Mouse (Mus musculus) left cerebral cortex, postnatal 36 days (tissue): ENCODE results near the gene Mccc1. TPM values are rescaled to one million over a fixed set of nuclear protein-coding genes. Genes with fewer than 3 reads are reported as not detected.

Experiments used
- DNase-seq, 2 experiments: peaks; one replicate each; pipeline ENCODE4 v3.0.0; 2021 to 2022; ENCODE audit warnings: low spot score in 2 of 2, mixed read lengths in 1 of 2
- intact Hi-C: fragments of 180-260 bp; cut with DNase I; formaldehyde crosslinking; loops from one replicate; pipeline ENCODE4 v1.15.1; 2025
- total RNA-seq, 2 experiments: library from RNA; stranded (reverse); gene quantifications; 2 replicates each; pipeline ENCODE4 v1.2.3; 2021

Gene Mccc1
- total RNA-seq, 2 experiments from 2014 or later, result 26.8 to 46.7 TPM

GRCm38 (mm10) chr3:35967366-35967921, 33.0 kb downstream of the Mccc1 start:
- intact Hi-C loops, result no loop called here
- DNase-seq, result no peak

GRCm38 (mm10) chr3:35966493-35966892, 34.0 kb downstream of the Mccc1 start:
- DNase-seq, result no peak

GRCm38 (mm10) chr3:35964928-35965327, 35.5 kb downstream of the Mccc1 start:
- intact Hi-C loops, result no loop called here

More at GRCm38 (mm10) chr3:35966493-35966892, 34.0 kb downstream of the Mccc1 start:
- intact Hi-C loops, result no loop called here

GRCm38 (mm10) chr3:35963921-35964320, 36.6 kb downstream of the Mccc1 start:
- DNase-seq, result no peak
- intact Hi-C loops, result no loop called here

More at GRCm38 (mm10) chr3:35964928-35965327, 35.5 kb downstream of the Mccc1 start:
- no peak for DNase-seq

GRCm38 (mm10) chr3:35963401-35963800, 37.1 kb downstream of the Mccc1 start:
- no peak for DNase-seq
- intact Hi-C loops, result no loop called here

GRCm38 (mm10) chr3:35962967-35963366, 37.5 kb downstream of the Mccc1 start:
- intact Hi-C loops, result no loop called here
- no peak for DNase-seq

- intact Hi-C loops, result no loop called here
Observed at GRCm38 (mm10) chr3:35957230-35957629, 43.2 kb downstream of the Mccc1 start.

GRCm38 (mm10) chr3:35954901-35955575, 45.4 kb downstream of the Mccc1 start:
- DNase-seq, result no peak
- intact Hi-C loops, result no loop called here

More at GRCm38 (mm10) chr3:35957230-35957629, 43.2 kb downstream of the Mccc1 start:
- no peak for DNase-seq

GRCm38 (mm10) chr3:35953816-35954215, 46.7 kb downstream of the Mccc1 start:
- intact Hi-C loops, result no loop called here
- no peak for DNase-seq

- intact Hi-C loops, result no loop called here
- DNase-seq, result no peak
Observed at GRCm38 (mm10) chr3:35953184-35953583, 47.3 kb downstream of the Mccc1 start.

- intact Hi-C loops, result no loop called here
- no peak for DNase-seq
Observed at GRCm38 (mm10) chr3:35948197-35948596, 52.3 kb downstream of the Mccc1 start.

- DNase-seq, result no peak
Observed at GRCm38 (mm10) chr3:35940520-35941135, 59.9 kb downstream of the Mccc1 start.

GRCm38 (mm10) chr3:35940047-35940446, 60.4 kb downstream of the Mccc1 start:
- intact Hi-C loops, result no loop called here
- no peak for DNase-seq

More at GRCm38 (mm10) chr3:35940520-35941135, 59.9 kb downstream of the Mccc1 start:
- intact Hi-C loops, result no loop called here

GRCm38 (mm10) chr3:35937345-35937744, 63.1 kb downstream of the Mccc1 start, which contains the start of gene Dcun1d1:
Gene Dcun1d1, minus strand, starts transcription at chr3:35937445.
- intact Hi-C loops, result no loop called here
- no peak for DNase-seq

GRCm38 (mm10) chr3:35933405-35933777, 67.1 kb downstream of the Mccc1 start:
- intact Hi-C loops, result loop anchor here (5.0 kb wide), 1 partner anchor 181 kb away; the partner anchor contains the start of gene Atp11b
- no peak for DNase-seq

- intact Hi-C loops, result loop anchor here (5.0 kb wide), 1 partner anchor 181 kb away; the partner anchor contains the start of gene Atp11b
Observed at GRCm38 (mm10) chr3:35932735-35933404, 67.6 kb downstream of the Mccc1 start.

GRCm38 (mm10) chr3:35931896-35932727, 68.4 kb downstream of the Mccc1 start:
- intact Hi-C loops, result loop anchor here (5.0 kb wide), 1 partner anchor 180 kb away; the partner anchor contains the start of gene Atp11b

More at GRCm38 (mm10) chr3:35932735-35933404, 67.6 kb downstream of the Mccc1 start:
- peak; percentile 79 to 84 for DNase-seq

GRCm38 (mm10) chr3:35931359-35931758, 69.1 kb downstream of the Mccc1 start:
- DNase-seq, result no peak
- intact Hi-C loops, result loop anchor here (5.0 kb wide), 1 partner anchor 179 kb away; the partner anchor contains the start of gene Atp11b

More at GRCm38 (mm10) chr3:35931896-35932727, 68.4 kb downstream of the Mccc1 start:
- peak; percentile 45 to 64 for DNase-seq

GRCm38 (mm10) chr3:35929831-35930230, 70.6 kb downstream of the Mccc1 start:
- intact Hi-C loops, result loop anchor here (5.0 kb wide), 1 partner anchor 178 kb away; the partner anchor contains the start of gene Atp11b
- DNase-seq, result no peak
